Mouse (Mus musculus): ENCODE measurements around the gene Crisp2. TPM values are rescaled to one million over a fixed set of nuclear protein-coding genes. Genes with fewer than 3 reads are reported as not detected.

Crisp2 gene
- polyA plus RNA-seq, 1 experiment, result not detected

DNA sequence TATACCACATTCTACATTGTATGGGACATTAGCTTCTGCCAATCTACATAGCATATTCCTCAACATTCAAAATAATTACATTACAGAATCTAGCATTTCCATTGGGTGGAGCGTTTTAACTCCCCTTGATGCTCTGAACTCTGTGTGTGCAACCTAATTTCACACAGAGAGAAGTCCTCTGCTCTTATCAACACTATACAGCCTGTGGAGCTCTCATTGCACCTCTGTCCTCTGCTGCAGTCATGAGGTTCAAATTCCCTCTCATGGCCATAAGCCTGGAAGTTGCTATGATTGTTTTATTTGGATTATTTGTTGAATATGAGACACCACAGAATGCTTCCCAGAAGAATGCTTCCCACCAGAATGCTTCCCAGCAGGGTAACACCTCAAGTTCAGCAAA lies 4.1 kb upstream of the Crisp2 start, which contains the start of gene Rhag:
TSS of gene Rhag (plus strand) at position 193 of the 400 bp plus-strand sequence.
- no peak within 1 kb of the TSS for H3K27ac ChIP-seq (ENCODE audit: insufficient read depth, low read depth, low read length)
- no peak for TF ChIP-seq CTCF (IDR thresholded peaks at IDR 0.05; ENCODE audit: low read depth, low read length)
- TF ChIP-seq POLR2A (IDR thresholded peaks at IDR 0.05; ENCODE audit: borderline replicate concordance, low read depth, low read length), result no peak
- no peak within 1 kb of the TSS for H3K4me3 ChIP-seq (ENCODE audit: insufficient read depth, low read length)
- no peaks in the 10 kb centered on the region for H3K4me1 ChIP-seq (ENCODE audit: control insufficient read depth, insufficient read depth, low read length)

DNA sequence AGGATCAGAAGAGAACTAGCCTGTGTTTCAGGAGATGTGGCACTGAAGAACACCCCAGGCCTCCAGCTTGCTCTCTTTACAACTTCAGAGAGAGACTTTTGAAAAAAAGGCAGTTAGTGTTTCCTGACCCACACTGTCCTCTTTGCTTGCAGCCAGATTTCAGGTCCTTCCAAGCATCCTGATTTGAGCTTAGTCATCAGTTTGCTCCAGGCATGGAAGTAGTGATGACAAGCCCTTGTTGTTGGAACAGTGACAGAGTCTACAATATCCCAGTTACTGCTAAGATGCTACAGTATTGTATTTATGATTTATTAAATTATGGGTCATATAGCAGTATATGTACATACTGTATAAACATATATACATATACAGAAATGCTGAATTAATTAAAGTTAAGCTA lies 1.3 kb upstream of the Crisp2 start:
- Histone ChIP-seq H3K27ac (ENCODE audit: insufficient read depth, low read depth, low read length) (no peak overlapping the region), H3K4me3 (ENCODE audit: insufficient read depth, low read length) (no peak overlapping the region), H3K4me1 (ENCODE audit: control insufficient read depth, insufficient read depth, low read length) (no peaks in the 10 kb centered on the region)
- no peak for TF ChIP-seq POLR2A (IDR thresholded peaks at IDR 0.05; ENCODE audit: borderline replicate concordance, low read depth, low read length)
- no peak for TF ChIP-seq CTCF (IDR thresholded peaks at IDR 0.05; ENCODE audit: low read depth, low read length)

DNA sequence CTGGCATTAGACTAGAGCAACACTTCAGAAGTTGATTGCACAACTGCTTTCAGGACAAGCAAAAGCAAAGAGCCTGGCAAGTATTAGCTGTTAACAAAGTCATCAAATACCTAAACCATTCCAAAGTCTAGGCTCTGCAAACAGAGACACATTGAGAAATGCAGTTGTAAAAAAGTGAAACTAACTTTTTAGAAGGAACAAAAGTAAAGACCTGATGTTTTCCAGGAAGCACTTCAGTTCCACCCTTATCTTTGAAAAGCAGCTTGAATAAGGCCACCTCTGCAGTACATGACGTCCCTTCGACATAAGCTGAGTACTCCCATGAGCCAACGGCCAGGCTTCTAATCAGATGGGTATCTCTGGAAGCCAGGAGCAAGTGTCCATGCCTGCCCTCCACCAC lies 253 bp downstream of the Crisp2 start:
- Histone ChIP-seq H3K4me3 (ENCODE audit: insufficient read depth, low read length) (no peak overlapping the region), H3K27ac (ENCODE audit: insufficient read depth, low read depth, low read length) (no peak overlapping the region), H3K4me1 (ENCODE audit: control insufficient read depth, insufficient read depth, low read length) (no peaks in the 10 kb centered on the region)
- no peak for TF ChIP-seq POLR2A (IDR thresholded peaks at IDR 0.05; ENCODE audit: borderline replicate concordance, low read depth, low read length)
- no peak for TF ChIP-seq CTCF (IDR thresholded peaks at IDR 0.05; ENCODE audit: low read depth, low read length)

DNA sequence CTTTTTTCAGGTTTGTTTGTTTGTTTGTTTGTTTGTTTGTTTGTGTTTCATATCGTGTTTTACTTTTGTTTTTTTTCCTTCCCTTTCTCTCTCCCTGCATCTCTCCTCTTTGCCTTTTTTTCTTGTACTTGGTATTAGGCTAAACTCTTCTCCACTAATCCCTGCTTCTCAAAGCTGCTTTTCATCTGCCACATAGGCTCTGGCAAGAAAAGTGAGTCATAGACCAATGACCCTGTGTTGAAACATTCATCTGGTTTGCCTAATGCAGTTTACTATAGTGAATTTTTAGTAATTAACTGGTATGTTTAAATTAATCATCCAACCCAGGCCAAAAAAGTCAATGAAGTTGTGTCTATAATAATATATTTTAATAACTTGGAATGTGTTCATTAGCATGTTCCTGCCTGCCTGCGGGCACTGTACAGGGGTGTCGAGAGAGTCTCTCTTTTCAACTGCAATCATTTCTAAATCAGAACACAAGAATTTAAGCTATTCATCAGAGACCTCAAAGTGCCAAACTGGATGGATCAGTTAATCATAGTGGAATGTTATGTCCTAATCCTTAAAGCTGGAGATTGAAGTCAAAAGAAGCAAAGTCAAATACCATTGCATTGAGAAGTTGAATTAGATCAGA lies 4.0 kb downstream of the Crisp2 start:
- TF ChIP-seq POLR2A (IDR thresholded peaks at IDR 0.05; ENCODE audit: borderline replicate concordance, low read depth, low read length), result no peak
- no peak for TF ChIP-seq CTCF (IDR thresholded peaks at IDR 0.05; ENCODE audit: low read depth, low read length)
- H3K27ac ChIP-seq (ENCODE audit: insufficient read depth, low read depth, low read length), result no peak overlapping the region
- no peak overlapping the region for H3K4me3 ChIP-seq (ENCODE audit: insufficient read depth, low read length)
- no peaks in the 10 kb centered on the region for H3K4me1 ChIP-seq (ENCODE audit: control insufficient read depth, insufficient read depth, low read length)

DNA sequence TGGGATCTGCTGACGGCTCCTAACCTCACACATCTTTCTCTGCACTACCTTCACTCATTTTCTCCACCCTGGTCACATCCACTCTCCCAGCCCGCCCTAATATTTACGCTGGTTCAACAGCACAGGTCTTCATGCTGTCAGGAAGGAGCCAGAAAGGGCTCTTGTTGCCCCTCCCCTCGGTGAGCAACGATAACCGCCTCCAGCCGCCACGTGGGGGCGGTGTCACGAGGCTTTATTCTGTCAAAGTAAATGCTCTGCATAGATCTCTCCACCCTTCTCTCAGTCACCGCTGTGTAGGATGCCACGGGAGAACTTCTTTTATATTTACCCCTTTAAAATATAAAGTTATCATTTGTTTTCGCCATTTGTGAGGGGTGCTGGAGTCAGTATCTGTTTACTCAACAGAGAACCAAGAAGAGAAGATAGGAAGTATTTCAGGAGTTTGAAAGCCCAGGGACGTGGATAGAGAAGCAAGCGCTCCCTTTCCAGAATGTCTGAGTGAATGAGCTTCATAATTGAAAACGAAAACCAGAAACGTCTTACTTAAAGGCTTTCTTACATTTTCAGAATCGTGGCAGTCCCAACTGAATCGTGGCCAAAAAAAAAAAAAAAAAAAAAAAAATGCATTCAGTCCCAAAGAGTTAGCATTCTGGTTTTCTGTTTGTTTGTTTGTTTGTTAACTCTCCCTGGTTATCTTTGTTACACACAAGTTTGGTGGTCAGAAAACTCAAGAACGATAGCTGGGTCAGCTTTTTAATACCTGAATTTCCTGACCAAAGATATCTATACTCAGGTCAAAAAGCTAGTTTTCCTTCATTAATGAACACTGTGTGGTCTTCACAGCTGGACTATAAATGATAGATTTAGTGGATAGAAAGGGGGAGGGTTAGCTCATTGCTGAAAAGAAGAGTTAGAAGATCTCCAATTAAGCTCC lies 12.6 kb downstream of the Crisp2 start:
- Histone ChIP-seq H3K4me1 (ENCODE audit: control insufficient read depth, insufficient read depth, low read length) (peaks cover 8% of the 10 kb centered on the region), H3K27ac (ENCODE audit: insufficient read depth, low read depth, low read length) (no peak overlapping the region), H3K4me3 (ENCODE audit: insufficient read depth, low read length) (no peak overlapping the region)
- TF ChIP-seq CTCF (IDR thresholded peaks at IDR 0.05; ENCODE audit: low read depth, low read length), result no peak
- no peak for TF ChIP-seq POLR2A (IDR thresholded peaks at IDR 0.05; ENCODE audit: borderline replicate concordance, low read depth, low read length)

DNA sequence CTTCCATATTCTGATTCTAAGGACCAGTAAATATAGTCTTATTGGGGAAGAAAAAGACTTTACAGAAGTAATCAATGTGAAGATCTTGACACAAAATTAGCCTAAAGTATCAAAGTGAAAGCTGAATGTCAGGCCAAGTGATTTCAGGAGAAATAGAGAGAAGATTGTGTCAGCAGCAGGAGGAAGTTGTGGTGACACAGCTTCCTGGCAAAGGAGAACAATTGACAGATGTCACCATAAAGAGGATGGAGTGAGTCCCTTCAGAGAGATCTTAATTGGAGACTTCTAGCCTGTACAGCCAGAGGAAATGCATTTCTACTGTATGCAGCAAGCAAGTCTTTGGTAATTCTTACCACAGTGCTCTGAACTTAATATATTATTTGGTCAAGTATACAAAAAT lies 16.9 kb downstream of the Crisp2 start:
- TF ChIP-seq POLR2A (IDR thresholded peaks at IDR 0.05; ENCODE audit: borderline replicate concordance, low read depth, low read length) (no peak), CTCF (IDR thresholded peaks at IDR 0.05; ENCODE audit: low read depth, low read length) (no peak)
- peaks cover 9% of the 10 kb centered on the region for H3K4me1 ChIP-seq (ENCODE audit: control insufficient read depth, insufficient read depth, low read length)

DNA sequence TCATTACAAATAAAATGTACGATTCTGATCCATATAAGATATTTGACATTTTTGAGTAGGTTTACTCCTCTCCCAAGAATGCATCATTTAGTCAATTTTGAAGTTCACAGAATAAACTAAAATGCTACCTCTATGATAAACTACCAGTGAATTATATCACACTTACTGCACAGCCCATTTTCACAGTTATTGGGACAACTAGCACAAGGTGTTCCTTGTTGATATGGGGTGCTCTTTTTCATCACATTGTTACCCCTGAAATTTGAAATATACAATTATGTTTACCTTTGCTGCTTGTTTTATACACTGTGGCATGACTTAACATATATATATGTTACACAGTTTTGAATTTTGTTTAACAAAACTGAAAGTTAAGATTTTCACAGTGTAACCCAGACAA lies 39.7 kb downstream of the Crisp2 start:
- Histone ChIP-seq H3K27ac (ENCODE audit: insufficient read depth, low read depth, low read length) (no peak overlapping the region), H3K4me1 (ENCODE audit: control insufficient read depth, insufficient read depth, low read length) (no peaks in the 10 kb centered on the region), H3K4me3 (ENCODE audit: insufficient read depth, low read length) (no peak overlapping the region)
- TF ChIP-seq POLR2A (IDR thresholded peaks at IDR 0.05; ENCODE audit: borderline replicate concordance, low read depth, low read length), result no peak
- TF ChIP-seq CTCF (IDR thresholded peaks at IDR 0.05; ENCODE audit: low read depth, low read length), result no peak

More for the DNA sequence above, 16.9 kb downstream of the Crisp2 start:
- H3K4me3 ChIP-seq (ENCODE audit: insufficient read depth, low read length), result no peak overlapping the region
- no peak overlapping the region for H3K27ac ChIP-seq (ENCODE audit: insufficient read depth, low read depth, low read length)

DNA sequence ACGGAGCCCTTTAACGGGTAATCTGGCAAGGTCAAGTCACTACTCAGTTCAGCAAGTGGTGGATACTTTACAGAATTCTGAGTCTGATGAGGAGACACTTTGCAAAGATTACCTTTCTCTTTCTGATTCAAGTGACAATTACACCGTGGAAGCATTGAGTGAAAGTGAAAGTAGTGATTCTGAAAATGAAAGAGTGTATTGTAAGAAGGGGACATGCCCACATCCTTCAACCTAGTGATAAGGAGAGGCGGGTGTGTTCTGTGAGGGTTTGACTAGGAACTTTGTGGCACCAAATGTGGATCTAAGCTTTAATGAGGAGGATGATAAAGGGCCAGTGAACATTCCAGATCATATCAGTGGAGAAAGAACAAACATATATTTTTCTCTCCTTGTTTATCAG lies 43.1 kb downstream of the Crisp2 start:
- Histone ChIP-seq H3K4me3 (ENCODE audit: insufficient read depth, low read length) (no peak overlapping the region), H3K4me1 (ENCODE audit: control insufficient read depth, insufficient read depth, low read length) (no peaks in the 10 kb centered on the region), H3K27ac (ENCODE audit: insufficient read depth, low read depth, low read length) (no peak overlapping the region)
- TF ChIP-seq CTCF (IDR thresholded peaks at IDR 0.05; ENCODE audit: low read depth, low read length) (no peak), POLR2A (IDR thresholded peaks at IDR 0.05; ENCODE audit: borderline replicate concordance, low read depth, low read length) (no peak)

DNA sequence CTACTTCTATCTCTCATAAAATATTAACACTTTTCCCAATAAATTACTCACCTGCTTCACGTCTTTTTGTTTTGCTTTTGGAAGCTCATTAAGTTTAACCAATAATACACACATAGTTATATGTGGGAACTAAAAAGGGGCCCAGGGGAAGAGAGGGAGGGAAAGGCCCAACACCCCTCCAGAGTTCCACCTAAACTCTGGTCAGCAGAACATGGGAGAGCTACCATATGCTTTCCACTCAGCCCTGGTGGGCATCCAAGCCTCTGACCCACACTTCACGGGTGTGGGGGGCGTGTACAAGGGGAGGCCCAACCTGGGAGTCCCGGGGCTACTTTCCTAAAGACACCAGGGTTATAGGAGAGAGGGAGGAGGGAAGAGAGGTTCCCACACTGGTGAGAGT lies 75.1 kb downstream of the Crisp2 start:
- Histone ChIP-seq H3K4me3 (ENCODE audit: insufficient read depth, low read length) (no peak overlapping the region), H3K27ac (ENCODE audit: insufficient read depth, low read depth, low read length) (no peak overlapping the region), H3K4me1 (ENCODE audit: control insufficient read depth, insufficient read depth, low read length) (no peaks in the 10 kb centered on the region)
- TF ChIP-seq POLR2A (IDR thresholded peaks at IDR 0.05; ENCODE audit: borderline replicate concordance, low read depth, low read length), result no peak
- no peak for TF ChIP-seq CTCF (IDR thresholded peaks at IDR 0.05; ENCODE audit: low read depth, low read length)

DNA sequence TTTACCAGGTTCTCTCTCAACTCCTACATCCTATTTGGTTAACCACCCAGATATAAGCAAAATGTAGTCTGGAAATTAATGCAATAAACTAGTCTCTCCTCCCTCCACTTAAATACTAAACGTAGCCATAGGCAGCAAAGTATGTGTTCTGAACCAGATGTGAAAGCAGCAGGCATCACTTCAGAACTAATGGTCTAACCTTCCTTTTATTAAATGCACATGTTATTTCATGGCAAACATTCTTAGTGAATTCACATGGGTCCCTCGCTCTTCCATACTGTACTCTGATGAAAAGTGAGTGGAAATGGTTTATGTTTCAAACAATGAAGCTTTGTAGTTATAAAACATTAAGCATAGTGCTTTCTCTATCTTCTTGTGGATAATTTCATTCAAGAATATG lies 75.5 kb downstream of the Crisp2 start:
- Histone ChIP-seq H3K4me3 (ENCODE audit: insufficient read depth, low read length) (no peak overlapping the region), H3K4me1 (ENCODE audit: control insufficient read depth, insufficient read depth, low read length) (no peaks in the 10 kb centered on the region), H3K27ac (ENCODE audit: insufficient read depth, low read depth, low read length) (no peak overlapping the region)
- TF ChIP-seq CTCF (IDR thresholded peaks at IDR 0.05; ENCODE audit: low read depth, low read length), result no peak
- TF ChIP-seq POLR2A (IDR thresholded peaks at IDR 0.05; ENCODE audit: borderline replicate concordance, low read depth, low read length), result no peak

All from bone marrow macrophage, adult 2 months (primary cell).